Mouse (Mus musculus) erythroblast, embryonic 14.5 days (primary cell): ENCODE results near the gene N4bp1. TPM values are rescaled to one million over a fixed set of nuclear protein-coding genes. Genes with fewer than 3 reads are reported as not detected.

Experiments used
- H3K27me3 ChIP-seq: 2 replicates; pipeline ENCODE4 v1.6.1; 2012; ENCODE audit warnings: inconsistent platforms; ENCODE audit not compliant: control insufficient read depth
- H3K36me3 ChIP-seq: 2 replicates; pipeline ENCODE4 v1.6.1; 2012; ENCODE audit warnings: mild to moderate bottlenecking, inconsistent platforms; ENCODE audit not compliant: control insufficient read depth
- H3K4me1 ChIP-seq: 2 replicates; pipeline ENCODE4 v1.6.1; 2012; ENCODE audit warnings: inconsistent platforms; ENCODE audit not compliant: control insufficient read depth
- H3K4me3 ChIP-seq: replicated peaks from 2 replicates; pipeline ENCODE3; 2012; ENCODE audit warnings: moderate library complexity, mild to moderate bottlenecking, inconsistent platforms
- H3K9me3 ChIP-seq: 2 replicates; pipeline ENCODE4 v1.6.1; 2012; ENCODE audit warnings: low read length, inconsistent platforms, mixed read lengths; ENCODE audit not compliant: control insufficient read depth
- GATA1 ChIP-seq: IDR thresholded peaks from 2 replicates; pipeline ENCODE4 v1.6.1; 2012; ENCODE audit warnings: low read length, inconsistent platforms, mixed read lengths
- TAL1 ChIP-seq: IDR thresholded peaks from 3 replicates; pipeline ENCODE4 v1.6.1; 2012; ENCODE audit warnings: low read length, inconsistent platforms, mixed read lengths
- polyA plus RNA-seq: library from polyadenylated mRNA; stranded (reverse); fragments of >175 nt; gene quantifications from 2 replicates; pipeline ENCODE4 v1.2.3, GENCODE M21; 2012

Gene N4bp1
- polyA plus RNA-seq, 1 experiment: 0.37 TPM

DNA sequence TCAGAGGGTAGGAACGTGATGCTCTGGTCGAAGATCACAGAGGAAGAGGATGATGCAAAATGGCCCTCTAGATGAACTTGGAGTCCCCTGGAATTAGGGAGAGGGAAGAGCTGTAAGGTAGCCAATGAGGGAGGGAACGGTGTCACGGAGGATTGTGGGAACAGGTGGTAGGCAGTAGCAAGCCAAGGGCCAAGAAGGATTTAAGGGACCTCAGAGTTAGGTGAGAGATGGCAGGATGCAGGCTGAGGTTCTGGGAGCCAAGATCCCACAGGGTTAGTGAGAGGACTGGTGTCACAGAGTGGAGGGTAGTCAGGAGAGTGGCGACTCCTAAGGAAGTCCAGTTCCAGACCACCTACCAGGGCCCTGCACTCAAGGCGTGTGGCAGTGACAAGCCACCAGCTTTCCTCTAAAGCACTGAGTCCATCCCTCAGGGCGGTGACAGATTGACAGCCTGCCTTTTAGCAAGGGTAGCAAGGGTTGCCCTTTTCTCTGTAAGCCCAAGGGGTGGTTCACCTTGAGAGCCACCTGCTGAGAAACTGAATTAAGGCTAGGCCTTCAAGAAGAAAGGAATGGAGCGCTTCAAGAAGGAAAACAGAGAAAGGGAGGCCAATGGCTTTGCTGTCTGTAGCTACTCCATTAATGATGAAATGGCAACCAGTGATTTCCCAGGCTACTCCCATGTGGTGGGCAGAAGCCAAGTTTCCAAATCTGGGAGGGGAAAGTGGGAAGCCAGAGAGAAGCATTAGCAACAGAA lies 43.3 kb downstream of the N4bp1 start:
- H3K36me3 ChIP-seq: peaks cover 65% of the 10 kb centered on the region
- TF ChIP-seq TAL1: no peak
- TF ChIP-seq GATA1: no peak

DNA sequence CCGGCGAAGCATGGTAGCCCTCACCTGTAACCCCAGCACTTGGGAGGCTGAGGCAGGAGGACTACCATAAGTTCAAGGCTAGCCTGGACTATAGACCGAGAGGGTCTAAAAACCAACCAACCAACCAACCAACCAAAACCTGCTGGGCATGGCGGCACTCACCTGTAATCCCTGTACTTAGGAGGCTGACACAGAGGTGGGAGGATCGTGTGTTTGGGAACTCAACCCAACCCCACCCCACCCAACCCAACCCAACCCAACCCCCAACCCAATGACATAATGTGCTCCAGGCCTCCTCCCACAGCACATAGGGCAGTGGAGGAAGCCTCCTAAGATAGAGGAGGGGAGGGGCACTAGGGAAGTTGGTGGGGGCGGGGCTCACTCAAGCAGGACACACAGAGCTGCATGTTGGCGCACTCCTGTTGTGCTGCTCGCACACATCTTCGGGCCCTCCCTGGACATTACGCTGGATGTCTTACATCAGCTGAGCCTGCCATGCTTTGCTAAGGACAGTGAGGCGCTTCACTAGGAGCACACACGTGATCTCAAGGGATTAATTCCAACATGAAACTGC lies 44.9 kb downstream of the N4bp1 start:
- H3K36me3 ChIP-seq: peaks cover 51% of the 10 kb centered on the region
- H3K4me1 ChIP-seq: no peaks in the 10 kb centered on the region
- H3K27me3 ChIP-seq: no peaks in the 10 kb centered on the region
- no peaks in the 10 kb centered on the region for H3K9me3 ChIP-seq
- no peak overlapping the region for H3K4me3 ChIP-seq
- no peak for TF ChIP-seq TAL1

More for the DNA sequence above, 43.3 kb downstream of the N4bp1 start:
- Histone ChIP-seq H3K4me3 (no peak overlapping the region), H3K9me3 (no peaks in the 10 kb centered on the region), H3K4me1 (no peaks in the 10 kb centered on the region), H3K27me3 (no peaks in the 10 kb centered on the region)

GRCm38 (mm10) chr8:86838707-86839438 lies 46.2 kb downstream of the N4bp1 start:
- Histone ChIP-seq H3K27me3 (no peaks in the 10 kb centered on the region), H3K9me3 (peaks cover 5% of the 10 kb centered on the region), H3K4me1 (peaks cover 8% of the 10 kb centered on the region), H3K4me3 (no peak overlapping the region), H3K36me3 (peaks cover 41% of the 10 kb centered on the region)
- TF ChIP-seq TAL1 (no peak), GATA1 (no peak)

DNA sequence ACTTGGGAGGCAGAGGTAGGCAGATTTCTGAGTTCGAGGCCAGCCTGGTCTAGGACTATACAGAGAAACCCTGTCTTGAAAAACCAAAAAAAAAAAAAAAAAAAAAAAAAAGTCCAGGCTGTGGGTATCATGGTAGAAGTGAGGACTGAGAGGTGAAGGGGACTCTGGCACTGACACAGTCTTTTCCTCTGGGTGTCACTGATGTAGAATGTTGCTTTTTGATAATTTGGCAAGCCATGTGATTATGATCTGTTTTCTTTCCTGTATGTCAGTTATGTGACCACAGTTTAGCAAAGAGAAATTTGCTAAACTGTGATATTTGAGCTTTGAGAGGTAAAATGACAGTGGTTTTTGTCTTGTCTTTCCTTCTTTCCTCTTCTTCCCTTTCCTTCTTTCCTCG lies 47.8 kb downstream of the N4bp1 start:
- peaks cover 12% of the 10 kb centered on the region for H3K4me1 ChIP-seq
- peaks cover 24% of the 10 kb centered on the region for H3K36me3 ChIP-seq
- no peak overlapping the region for H3K4me3 ChIP-seq
- TF ChIP-seq GATA1: no peak
- no peak for TF ChIP-seq TAL1
- H3K9me3 ChIP-seq: peaks cover 9% of the 10 kb centered on the region
- H3K27me3 ChIP-seq: no peaks in the 10 kb centered on the region

DNA sequence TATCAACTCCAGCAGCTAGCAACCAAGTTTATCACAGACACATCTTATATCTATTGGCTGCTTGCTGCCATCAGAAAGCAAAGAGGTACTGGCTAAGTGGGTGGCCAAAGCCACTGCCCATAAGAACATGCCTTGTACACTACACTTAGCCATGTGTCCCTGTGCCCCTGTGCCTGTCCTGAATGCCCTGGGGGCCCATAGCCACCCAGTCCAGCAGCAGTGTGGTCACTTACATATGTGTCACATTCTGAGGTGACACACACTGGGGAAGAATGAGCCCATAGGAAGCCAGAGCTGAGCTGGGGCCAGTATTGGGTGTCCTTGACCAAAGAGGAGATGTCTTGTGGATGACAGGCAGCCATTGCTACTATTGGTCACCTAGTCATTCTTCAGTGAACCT lies 49.2 kb downstream of the N4bp1 start:
- TF ChIP-seq GATA1 (no peak), TAL1 (no peak)
- H3K27me3 ChIP-seq: no peaks in the 10 kb centered on the region
- peaks cover 9% of the 10 kb centered on the region for H3K9me3 ChIP-seq
- peaks cover 12% of the 10 kb centered on the region for H3K4me1 ChIP-seq
- peaks cover 11% of the 10 kb centered on the region for H3K36me3 ChIP-seq
- H3K4me3 ChIP-seq: no peak overlapping the region

DNA sequence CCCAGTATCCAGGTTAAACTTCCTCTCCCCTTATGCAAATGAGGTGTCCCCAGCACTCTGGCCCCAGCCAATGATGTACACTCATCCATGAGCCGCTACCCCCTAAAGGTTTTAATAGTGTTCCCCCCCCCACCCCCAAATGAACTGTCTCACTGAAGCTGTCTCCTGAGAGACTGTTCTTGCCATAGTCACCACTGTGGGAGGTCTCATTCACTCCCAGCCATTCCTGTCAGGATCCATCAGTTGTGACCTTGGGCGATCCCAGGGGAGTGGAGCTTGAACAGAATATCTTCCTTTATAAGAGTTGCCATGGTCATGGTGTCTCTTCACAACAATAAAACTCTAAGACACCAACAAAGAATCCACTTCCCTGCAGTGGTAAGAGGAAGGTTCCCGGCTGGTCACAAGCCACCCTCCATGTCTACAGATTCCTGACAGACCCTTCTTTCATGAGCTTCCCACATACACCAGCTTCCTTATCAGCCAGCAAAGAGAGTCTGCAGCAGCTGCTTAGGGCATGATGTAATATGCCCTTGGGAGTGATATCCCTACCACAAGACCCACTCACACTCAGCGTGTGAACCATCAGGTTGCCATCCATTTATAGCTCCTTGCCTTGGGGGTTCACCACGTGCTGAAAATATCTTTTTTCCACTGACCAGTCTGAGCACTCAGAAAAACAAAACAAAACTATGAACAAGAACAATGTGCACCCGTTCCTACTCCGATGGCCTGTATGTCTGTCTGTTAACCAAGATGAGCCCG lies 50.4 kb downstream of the N4bp1 start:
- Histone ChIP-seq H3K4me3 (no peak overlapping the region), H3K9me3 (peaks cover 9% of the 10 kb centered on the region), H3K36me3 (peaks cover 4% of the 10 kb centered on the region), H3K27me3 (no peaks in the 10 kb centered on the region), H3K4me1 (peaks cover 12% of the 10 kb centered on the region)
- TF ChIP-seq GATA1 (no peak), TAL1 (no peak)

DNA sequence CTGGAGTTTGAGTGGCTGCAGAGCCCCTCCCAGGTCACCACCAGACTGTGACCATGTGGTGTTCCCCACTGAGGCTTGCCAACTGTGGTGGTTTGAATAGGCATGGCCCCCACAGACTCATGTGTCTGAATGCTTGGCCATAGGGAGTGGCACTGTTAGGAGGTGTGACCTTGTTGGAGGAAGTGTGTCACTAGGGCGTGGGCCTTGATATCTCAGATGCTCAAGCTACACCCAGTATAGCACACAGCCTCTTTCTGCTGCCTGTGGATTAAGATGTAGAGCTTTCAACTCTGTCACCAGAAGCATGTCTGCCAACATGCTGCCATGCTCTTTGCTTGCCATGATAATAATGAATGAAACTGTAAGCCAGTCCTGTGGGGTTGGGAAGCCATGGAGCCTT lies 51.1 kb downstream of the N4bp1 start:
- Histone ChIP-seq H3K27me3 (no peaks in the 10 kb centered on the region), H3K4me3 (no peak overlapping the region), H3K36me3 (no peaks in the 10 kb centered on the region), H3K9me3 (peaks cover 9% of the 10 kb centered on the region), H3K4me1 (peaks cover 12% of the 10 kb centered on the region)
- TF ChIP-seq TAL1 (no peak), GATA1 (no peak)

- H3K4me3 ChIP-seq: no peak overlapping the region
- TF ChIP-seq GATA1 (no peak), TAL1 (no peak)
Observed at GRCm38 (mm10) chr8:86828925-86829324, 56.1 kb downstream of the N4bp1 start.

More at GRCm38 (mm10) chr8:86828925-86829324, 56.1 kb downstream of the N4bp1 start:
- H3K27me3 ChIP-seq: no peaks in the 10 kb centered on the region
- no peaks in the 10 kb centered on the region for H3K36me3 ChIP-seq
- H3K4me1 ChIP-seq: peaks cover 43% of the 10 kb centered on the region
- peaks cover 5% of the 10 kb centered on the region for H3K9me3 ChIP-seq
